Comparison of ENCODE assay signal across 9 mouse cellular contexts in the genomic region with DNA sequence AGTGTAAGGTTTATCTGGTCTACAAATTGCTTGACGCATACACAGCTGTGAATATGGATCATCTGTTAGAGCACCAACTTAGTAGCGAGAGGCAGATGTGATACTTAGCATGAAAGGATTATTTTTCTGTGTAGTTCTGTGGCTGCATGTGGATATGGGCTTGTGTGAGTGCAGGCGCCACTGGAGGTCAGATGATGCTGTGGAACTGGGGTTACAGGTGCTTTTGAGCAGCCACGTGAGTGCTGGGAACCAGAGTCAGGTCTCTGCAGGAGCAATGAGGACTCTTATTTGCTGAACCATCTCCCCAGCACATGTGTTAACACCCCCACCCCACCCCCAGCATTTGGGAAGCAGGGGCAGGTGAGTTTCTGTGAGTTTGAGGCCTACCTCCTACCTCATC. TPM values are rescaled to one million over a fixed set of nuclear protein-coding genes. Genes with fewer than 3 reads are reported as not detected.
A peak's percentile ranks its signal among the peaks of the same experiment; 100 is the strongest.
DNase-seq lines count a peak whose midpoint lies in the region; ATAC-seq and TF ChIP-seq lines count a peak whose summit lies in the region.
"Had no signal": no experiment of that assay in that cellular context is flagged by ENCODE, and none has a peak within 500 bp of the region (broad histone marks: within the 10 kb centered on the region; RNA-seq: fewer than 3 reads in every experiment).

No protein-coding gene starts in this region.

- no peak overlapping the region for H3K9ac ChIP-seq in forebrain, embryonic 16.5 days (replicated peaks; ENCODE audit: low read depth, low read length)
- peak overlapping the region; percentile 78 for H3K9ac ChIP-seq in liver, postnatal 0 days (replicated peaks)

- peak overlapping the region; percentile 92 for H3K4me3 ChIP-seq in heart, embryonic 10.5 days
- H3K4me3 ChIP-seq in C2C12 (ENCODE audit: insufficient read depth, poor library complexity, severe bottlenecking) = peak overlapping the region; percentile 94
- H3K4me3 ChIP-seq in forebrain, embryonic 16.5 days (replicated peaks; ENCODE audit: low read length) = peak overlapping the region; percentile 98
- peak overlapping the region; percentile 80 for H3K4me3 ChIP-seq in liver, postnatal 0 days (ENCODE audit: low read depth, low read length)

- no peak for TF ChIP-seq CTCF in C2C12 (IDR thresholded peaks at IDR 0.05; ENCODE audit: control insufficient read depth, insufficient read depth, insufficient read length)
- no peak for TF ChIP-seq CTCF in liver, postnatal 0 days (IDR thresholded peaks at IDR 0.05; ENCODE audit: low read depth)

- H3K79me3 ChIP-seq in C2C12 (ENCODE audit: low read depth) = peaks cover 35% of the 10 kb centered on the region

- H3K9me3 ChIP-seq in heart, embryonic 10.5 days = no peaks in the 10 kb centered on the region
- H3K9me3 ChIP-seq in forebrain, embryonic 16.5 days (ENCODE audit: control insufficient read depth, low read length) = no peaks in the 10 kb centered on the region
- no peaks in the 10 kb centered on the region for H3K9me3 ChIP-seq in liver, postnatal 0 days (ENCODE audit: low read length)

- peaks cover 61% of the 10 kb centered on the region for H3K79me2 ChIP-seq in C2C12 (ENCODE audit: control insufficient read depth, insufficient read depth)

- no peak for DNase-seq in heart, embryonic 10.5 days (ENCODE audit: low spot score)
- DNase-seq in heart, adult 8-10 months (ENCODE audit: low spot score) = no peak
- DNase-seq in liver, postnatal 0 days = no peak
- DNase-seq in adrenal gland, postnatal 36 days = no peak
- no peak for DNase-seq in gastrocnemius, postnatal 36 days
- no peak for DNase-seq in layer of hippocampus, postnatal 10 days (ENCODE audit: low spot score in 2 of 2)
- DNase-seq: cerebellum, postnatal 10 days had no signal

- no peak overlapping the region for H3K27ac ChIP-seq in heart, embryonic 10.5 days
- H3K27ac ChIP-seq in forebrain, embryonic 16.5 days (ENCODE audit: low read length) = no peak overlapping the region
- H3K27ac ChIP-seq in liver, postnatal 0 days (ENCODE audit: low read depth) = no peak overlapping the region

- WGBS in heart, embryonic 10.5 days = 70% methylated on average over 4 of the region's 4 CpGs
- 56% methylated on average over 4 of the region's 4 CpGs for WGBS in forebrain, embryonic 16.5 days
- WGBS in liver, postnatal 0 days (ENCODE audit: insufficient replicate concordance) = 37% methylated on average over 4 of the region's 4 CpGs

- TF ChIP-seq EP300 in liver, postnatal 0 days (IDR thresholded peaks at IDR 0.05; ENCODE audit: low read depth) = no peak

- peaks cover 33% of the 10 kb centered on the region for H3K36me3 ChIP-seq in heart, embryonic 10.5 days
- peaks cover 37% of the 10 kb centered on the region for H3K36me3 ChIP-seq in C2C12 (ENCODE audit: control insufficient read depth, insufficient read depth)
- peaks cover 8% of the 10 kb centered on the region for H3K36me3 ChIP-seq in forebrain, embryonic 16.5 days (ENCODE audit: control insufficient read depth, insufficient read depth)
- peaks cover 19% of the 10 kb centered on the region for H3K36me3 ChIP-seq in liver, postnatal 0 days (replicated peaks; ENCODE audit: insufficient read depth, low read length)

- peaks cover 13% of the 10 kb centered on the region for H3K4me1 ChIP-seq in heart, embryonic 10.5 days
- H3K4me1 ChIP-seq in forebrain, embryonic 16.5 days (replicated peaks; ENCODE audit: control insufficient read depth, insufficient read depth, low read length) = peaks cover 12% of the 10 kb centered on the region
- peaks cover 12% of the 10 kb centered on the region for H3K4me1 ChIP-seq in liver, postnatal 0 days (ENCODE audit: insufficient read depth)

- intact Hi-C loops in gastrocnemius, postnatal 36 days (cut with DNase I) = loop anchor here (5.0 kb wide), 1 partner anchor 242 kb away; no protein-coding TSS in a partner anchor

- peak overlapping the region; percentile 43 for H3ac ChIP-seq in C2C12 (ENCODE audit: control insufficient read depth, insufficient read length, low read depth)

- H3K4me2 ChIP-seq in forebrain, embryonic 16.5 days (ENCODE audit: low read length) = peak overlapping the region; percentile 79
- H3K4me2 ChIP-seq in liver, postnatal 0 days (ENCODE audit: low read depth, low read length) = peak overlapping the region; percentile 93

- no peak for ATAC-seq in forebrain, embryonic 16.5 days
- ATAC-seq in liver, postnatal 0 days = no peak

- H3K27me3 ChIP-seq in heart, embryonic 10.5 days (ENCODE audit: insufficient read depth, poor library complexity, severe bottlenecking) = no peaks in the 10 kb centered on the region
- no peaks in the 10 kb centered on the region for H3K27me3 ChIP-seq in C2C12 (ENCODE audit: control insufficient read depth, insufficient read depth, insufficient read length)
- H3K27me3 ChIP-seq in forebrain, embryonic 16.5 days (replicated peaks; ENCODE audit: control insufficient read depth, insufficient read depth, low read length) = no peaks in the 10 kb centered on the region
- no peaks in the 10 kb centered on the region for H3K27me3 ChIP-seq in liver, postnatal 0 days (ENCODE audit: insufficient read depth, low read length)

TF ChIP-seq in C2C12, 6 proteins besides CTCF, POLR2A, EP300 and RAD21:
- TF ChIP-seq MAX (IDR thresholded peaks at IDR 0.05) = no peak
TF ChIP-seq in C2C12: peak in this region for 0.

RNA-seq across cellular contexts. Expression of a gene that starts 1.1 kb away (rescaled TPM):
- polyA plus RNA-seq in heart, embryonic 10.5 days (2016; fragmentation: Nextera tagmentation; extraction: Ambion mirVana) = 220 and 222 TPM in 2 replicates
- 10 to 100 TPM; 73.6 to 84.8 (median 76.1) TPM for total RNA-seq in heart, adult 8-10 months (2022)
- polyA plus RNA-seq in C2C12 (2012; fragmentation: generic; extraction: Trizol) = 174 TPM
- polyA plus RNA-seq in forebrain, embryonic 16.5 days (2015; fragmentation: Nextera tagmentation; extraction: Ambion mirVana) = 101 and 112 TPM in 2 replicates
- 28.9 and 37.0 TPM in 2 replicates for polyA plus RNA-seq in liver, postnatal 0 days (2015; fragmentation: Nextera tagmentation; extraction: Ambion mirVana)
- total RNA-seq in adrenal gland, postnatal 36 days (2021) = 10 to 100 TPM; 39.9 to 42.4 TPM
- 100 to 1,000 TPM; 170 to 198 TPM for total RNA-seq in gastrocnemius, postnatal 36 days (2021)
- total RNA-seq in layer of hippocampus, postnatal 10 days (2021) = 10 to 100 TPM; 32.4 to 41.4 TPM

RNA-seq across cellular contexts. Expression of a gene that starts 28.1 kb away (rescaled TPM):
- 23.7 and 26.4 TPM in 2 replicates for polyA plus RNA-seq in heart, embryonic 10.5 days (2016; fragmentation: Nextera tagmentation; extraction: Ambion mirVana)
- total RNA-seq in heart, adult 8-10 months (2022) = 10 to 100 TPM; 11.0 to 14.6 (median 11.7) TPM
- polyA plus RNA-seq in C2C12 (2012; fragmentation: generic; extraction: Trizol) = 27.0 TPM
- polyA plus RNA-seq in forebrain, embryonic 16.5 days (2015; fragmentation: Nextera tagmentation; extraction: Ambion mirVana) = 65.4 and 77.5 TPM in 2 replicates
- polyA plus RNA-seq in liver, postnatal 0 days (2015; fragmentation: Nextera tagmentation; extraction: Ambion mirVana) = 5.4 and 7.5 TPM in 2 replicates
- total RNA-seq in adrenal gland, postnatal 36 days (2021) = 10 to 100 TPM; 15.9 to 23.8 TPM
- total RNA-seq in gastrocnemius, postnatal 36 days (2021) = 10 to 100 TPM; 11.8 to 17.8 TPM
- total RNA-seq in layer of hippocampus, postnatal 10 days (2021) = 10 to 100 TPM; 77.7 to 91.6 TPM
